Mouse (Mus musculus) liver, embryonic 14.5 days (tissue): ENCODE measurements around the gene Abtb2.

ENCODE experiments used
- CTCF ChIP-seq: IDR thresholded peaks from 2 replicates; pipeline ENCODE4 v1.5.1; 2016; ENCODE audit warnings: antibody characterized with exemption, low read depth, control low read depth
- EP300 ChIP-seq: IDR thresholded peaks from 2 replicates; pipeline ENCODE4 v1.6.1; 2016; ENCODE audit warnings: antibody characterized with exemption, low read depth

DNA sequence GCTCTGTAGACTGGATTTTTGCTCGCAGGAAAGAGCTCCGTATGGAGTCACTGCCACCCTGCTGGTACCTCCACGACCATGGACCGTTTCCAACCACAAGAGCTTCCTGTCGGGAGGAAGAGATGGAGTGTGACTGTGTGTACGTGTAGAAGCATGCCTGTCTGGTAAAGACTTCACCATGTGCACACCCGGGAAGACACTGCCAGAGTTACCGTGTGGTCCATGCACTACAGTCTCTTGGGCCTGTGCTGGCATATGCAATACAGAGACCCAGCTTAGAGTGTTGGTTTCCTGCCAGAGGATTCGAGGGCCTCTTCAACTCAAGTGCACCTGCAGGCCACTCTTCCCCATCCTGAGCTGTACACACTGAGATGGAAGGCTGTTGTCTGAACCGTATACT lies 41.8 kb downstream of the Abtb2 start:
- TF ChIP-seq CTCF (no peak), EP300 (no peak)
